Mouse (Mus musculus): ENCODE data around the gene Glis3.

DNA sequence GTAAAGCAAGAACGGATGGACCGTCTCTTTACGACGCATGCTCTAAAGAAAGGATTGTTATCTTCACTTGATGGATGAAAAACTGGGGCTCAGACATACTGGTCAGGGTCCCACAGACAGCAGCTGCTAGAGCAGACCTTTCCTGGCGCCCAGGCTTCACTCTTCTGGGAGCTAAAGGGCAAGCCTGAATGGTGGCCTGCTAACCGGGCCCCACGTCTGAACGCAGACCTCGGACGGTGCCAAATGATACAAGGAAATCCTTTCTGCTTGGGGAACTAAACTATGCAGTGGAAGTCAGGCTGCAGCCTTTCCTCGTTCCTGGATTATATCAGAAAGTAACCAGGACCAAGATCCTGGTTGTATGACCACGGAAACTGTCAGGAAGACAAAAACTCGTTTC, 86.9 kb downstream of the Glis3 start:
- no peak for TF ChIP-seq CTCF (IDR thresholded peaks at IDR 0.05)
- no peak for TF ChIP-seq EP300 (IDR thresholded peaks at IDR 0.05)
